Comparison of ENCODE assay signal across 8 mouse cellular contexts in the genomic region with DNA sequence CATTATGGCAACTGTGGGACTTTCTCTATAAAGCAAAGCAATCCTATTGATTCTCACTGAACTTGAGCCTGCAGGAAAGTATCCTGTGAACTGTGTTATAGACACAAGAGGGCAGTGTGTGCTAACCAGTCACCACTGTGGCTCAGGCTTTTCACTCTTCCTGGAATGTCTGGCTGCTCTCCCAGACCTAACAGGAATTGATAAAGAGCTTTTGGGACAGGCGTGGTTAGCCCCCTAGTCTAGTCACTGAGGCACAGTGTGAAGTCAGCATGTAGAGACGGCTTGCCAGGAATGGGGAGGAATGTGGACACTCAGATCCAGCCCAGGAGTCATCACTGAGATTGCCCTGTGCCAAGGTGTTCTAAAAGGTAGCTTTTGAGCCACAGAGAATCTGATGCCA. TPM values are rescaled to one million over a fixed set of nuclear protein-coding genes. Genes with fewer than 3 reads are reported as not detected.
DNase-seq lines count a peak whose midpoint lies in the region; ATAC-seq and TF ChIP-seq lines count a peak whose summit lies in the region.

No protein-coding gene starts in this region.

- WGBS in forebrain, embryonic 13.5 days, result 2% methylated on average over 2 of the region's 2 CpGs
- 0% methylated on average over 2 of the region's 2 CpGs for WGBS in heart, postnatal 0 days
- 8% methylated on average over 2 of the region's 2 CpGs for WGBS in liver, embryonic 15.5 days (ENCODE audit: insufficient replicate concordance)
- 10% methylated on average over 2 of the region's 2 CpGs for WGBS in neural tube, embryonic 14.5 days

- H3K4me3 ChIP-seq in forebrain, embryonic 13.5 days, result no peak overlapping the region
- H3K4me3 ChIP-seq in heart, postnatal 0 days (ENCODE audit: low read depth, low read length), result no peak overlapping the region
- H3K4me3 ChIP-seq in liver, embryonic 15.5 days (replicated peaks), result no peak overlapping the region
- no peak overlapping the region for H3K4me3 ChIP-seq in neural tube, embryonic 14.5 days (ENCODE audit: low read depth, low read length)

- TF ChIP-seq EP300 in heart, postnatal 0 days (IDR thresholded peaks at IDR 0.05; ENCODE audit: low read depth), result no peak

- H3K4me2 ChIP-seq in forebrain, embryonic 13.5 days, result no peak overlapping the region
- H3K4me2 ChIP-seq in heart, postnatal 0 days (ENCODE audit: low read depth, low read length), result no peak overlapping the region
- H3K4me2 ChIP-seq in liver, embryonic 15.5 days, result no peak overlapping the region
- no peak overlapping the region for H3K4me2 ChIP-seq in neural tube, embryonic 14.5 days (ENCODE audit: low read depth, low read length)

- 0 out of 2 replicates have a peak, but pooled peaks cover 3% of the 10 kb centered on the region for H3K4me1 ChIP-seq in forebrain, embryonic 13.5 days
- H3K4me1 ChIP-seq in heart, postnatal 0 days (ENCODE audit: control insufficient read depth, insufficient read depth), result no peaks in the 10 kb centered on the region
- peaks cover 16% of the 10 kb centered on the region for H3K4me1 ChIP-seq in liver, embryonic 15.5 days (replicated peaks)
- H3K4me1 ChIP-seq in neural tube, embryonic 14.5 days (ENCODE audit: control insufficient read depth, insufficient read depth, low read length), result no peaks in the 10 kb centered on the region

- H3K9ac ChIP-seq in forebrain, embryonic 13.5 days, result no peak overlapping the region
- H3K9ac ChIP-seq in heart, postnatal 0 days (replicated peaks; ENCODE audit: low read depth, low read length), result no peak overlapping the region
- no peak overlapping the region for H3K9ac ChIP-seq in liver, embryonic 15.5 days
- no peak overlapping the region for H3K9ac ChIP-seq in neural tube, embryonic 14.5 days (replicated peaks; ENCODE audit: low read depth, low read length)

- 0 out of 2 replicates have a peak, but pooled peaks cover 3% of the 10 kb centered on the region for H3K27me3 ChIP-seq in forebrain, embryonic 13.5 days
- H3K27me3 ChIP-seq in heart, postnatal 0 days (ENCODE audit: control insufficient read depth, insufficient read depth, low read length), result no peaks in the 10 kb centered on the region
- H3K27me3 ChIP-seq in liver, embryonic 15.5 days, result peaks cover 9% of the 10 kb centered on the region; the same call in 1 of the 2 replicates
- no peaks in the 10 kb centered on the region for H3K27me3 ChIP-seq in neural tube, embryonic 14.5 days (ENCODE audit: control insufficient read depth, insufficient read depth, low read length)

- ATAC-seq in forebrain, embryonic 13.5 days, result peak; percentile 85
- ATAC-seq in heart, postnatal 0 days (ENCODE audit: insufficient read depth, low read depth), result peak; percentile 97
- peak; percentile 37; the same call in 1 of the 2 replicates for ATAC-seq in liver, embryonic 15.5 days (ENCODE audit: insufficient read depth)
- ATAC-seq in neural tube, embryonic 14.5 days (ENCODE audit: low read depth), result peak; percentile 95

- DNase-seq in MEL-GATA-1-ER (ENCODE audit: extremely low read depth, low read depth), result peak; percentile 8
- peak; percentile 45 for DNase-seq in c-Kit-positive CD71-positive TER-119-positive erythroid progenitor cells, embryonic 14.5 days (ENCODE audit: low spot score)
- DNase-seq in heart, postnatal 0 days (ENCODE audit: low spot score), result peak; percentile 92
- DNase-seq in kidney, postnatal 14 days, result peak; percentile 85
- peak; percentile 51 to 62 for DNase-seq in urinary bladder, postnatal 36 days (ENCODE audit: low spot score in 2 of 2)

- H3K9me3 ChIP-seq in forebrain, embryonic 13.5 days (replicated peaks), result no peaks in the 10 kb centered on the region
- no peaks in the 10 kb centered on the region for H3K9me3 ChIP-seq in heart, postnatal 0 days (replicated peaks; ENCODE audit: control insufficient read depth, low read length)
- no peaks in the 10 kb centered on the region for H3K9me3 ChIP-seq in liver, embryonic 15.5 days (replicated peaks)
- H3K9me3 ChIP-seq in neural tube, embryonic 14.5 days (ENCODE audit: control insufficient read depth, low read length), result no peaks in the 10 kb centered on the region

- no peaks in the 10 kb centered on the region for H3K36me3 ChIP-seq in forebrain, embryonic 13.5 days (ENCODE audit: poor library complexity, severe bottlenecking)
- H3K36me3 ChIP-seq in heart, postnatal 0 days (replicated peaks; ENCODE audit: control insufficient read depth, insufficient read depth, low read length), result no peaks in the 10 kb centered on the region
- H3K36me3 ChIP-seq in liver, embryonic 15.5 days (replicated peaks), result no peaks in the 10 kb centered on the region
- no peaks in the 10 kb centered on the region for H3K36me3 ChIP-seq in neural tube, embryonic 14.5 days (ENCODE audit: control insufficient read depth, insufficient read depth, low read length)

- H3K27ac ChIP-seq in forebrain, embryonic 13.5 days, result no peak overlapping the region
- H3K27ac ChIP-seq in heart, postnatal 0 days (ENCODE audit: low read depth), result no peak overlapping the region
- H3K27ac ChIP-seq in liver, embryonic 15.5 days (replicated peaks), result no peak overlapping the region
- no peak overlapping the region for H3K27ac ChIP-seq in neural tube, embryonic 14.5 days (ENCODE audit: low read depth, low read length)

- peak; percentile 94 for TF ChIP-seq CTCF in heart, postnatal 0 days (IDR thresholded peaks at IDR 0.05; ENCODE audit: low read depth)

RNA-seq across cellular contexts. Expression of a gene that starts 16.4 kb away (rescaled TPM):
- not detected in 2 replicates for polyA plus RNA-seq in forebrain, embryonic 13.5 days (2015; fragmentation: Nextera tagmentation; extraction: Ambion mirVana)
- total RNA-seq in heart, postnatal 0 days (2014; rRNA removed; ENCODE audit: low replicate concordance), result not detected in 2 replicates
- polyA plus RNA-seq in heart, postnatal 0 days (2015; fragmentation: Nextera tagmentation; extraction: Ambion mirVana), result not detected in 2 replicates
- polyA plus RNA-seq in liver, embryonic 15.5 days (2015; fragmentation: Nextera tagmentation; extraction: Ambion mirVana), result not detected in 2 replicates
- polyA plus RNA-seq in neural tube, embryonic 14.5 days (2014; fragmentation: Nextera tagmentation; extraction: Ambion mirVana), result not detected in 2 replicates

RNA-seq across cellular contexts. Expression of a gene that starts 19.2 kb away (rescaled TPM):
- 0.20 and 0.36 TPM in 2 replicates for polyA plus RNA-seq in forebrain, embryonic 13.5 days (2015; fragmentation: Nextera tagmentation; extraction: Ambion mirVana)
- not detected in 2 replicates for total RNA-seq in heart, postnatal 0 days (2014; rRNA removed; ENCODE audit: low replicate concordance)
- 0.14 TPM in 1 of 2 replicates, not detected in the other for polyA plus RNA-seq in heart, postnatal 0 days (2015; fragmentation: Nextera tagmentation; extraction: Ambion mirVana)
- 0.07 and 0.10 TPM in 2 replicates for polyA plus RNA-seq in liver, embryonic 15.5 days (2015; fragmentation: Nextera tagmentation; extraction: Ambion mirVana)
- not detected in 2 replicates for polyA plus RNA-seq in neural tube, embryonic 14.5 days (2014; fragmentation: Nextera tagmentation; extraction: Ambion mirVana)

RNA-seq across cellular contexts. Expression of a gene that starts 51.9 kb away (rescaled TPM):
- polyA plus RNA-seq in forebrain, embryonic 13.5 days (2015; fragmentation: Nextera tagmentation; extraction: Ambion mirVana), result 28.6 and 31.7 TPM in 2 replicates
- 71.0 and 78.8 TPM in 2 replicates for total RNA-seq in heart, postnatal 0 days (2014; rRNA removed; ENCODE audit: low replicate concordance)
- polyA plus RNA-seq in heart, postnatal 0 days (2015; fragmentation: Nextera tagmentation; extraction: Ambion mirVana), result 18.5 and 18.6 TPM in 2 replicates
- polyA plus RNA-seq in liver, embryonic 15.5 days (2015; fragmentation: Nextera tagmentation; extraction: Ambion mirVana), result 46.3 and 46.5 TPM in 2 replicates
- 39.5 and 45.9 TPM in 2 replicates for polyA plus RNA-seq in neural tube, embryonic 14.5 days (2014; fragmentation: Nextera tagmentation; extraction: Ambion mirVana)

Comparison
In these comparisons a context has a peak if more than half of its experiments do, and no peak if none do; other contexts are left out.
1. DNase-seq: peak in every context shown above with its lines; median percentile 92 in heart, postnatal 0 days; 85 in kidney, postnatal 14 days; 56 in urinary bladder, postnatal 36 days; 45 in c-Kit-positive CD71-positive TER-119-positive erythroid progenitor cells, embryonic 14.5 days; 8 in MEL-GATA-1-ER.
2. ATAC-seq: peak in every context shown above with its lines; median percentile 97 in heart, postnatal 0 days; 95 in neural tube, embryonic 14.5 days; 85 in forebrain, embryonic 13.5 days; 37 in liver, embryonic 15.5 days.